Mouse (Mus musculus) myocyte (in vitro differentiated cells): ENCODE results near the gene Acvrl1. TPM values are rescaled to one million over a fixed set of nuclear protein-coding genes. Genes with fewer than 3 reads are reported as not detected.

Source experiments
- H3K27me3 ChIP-seq: one replicate; pipeline ENCODE4 v1.6.1; 2011; ENCODE audit not compliant: control insufficient read depth, insufficient read depth, insufficient read length
- H3K36me3 ChIP-seq: one replicate; pipeline ENCODE4 v1.6.1; 2011; ENCODE audit not compliant: control insufficient read depth, insufficient read depth
- H3K4me2 ChIP-seq: one replicate; pipeline ENCODE4 v1.6.1; 2011; ENCODE audit warnings: low read depth, control low read depth
- H3K4me3 ChIP-seq: one replicate; pipeline ENCODE4 v1.5.1; 2011; ENCODE audit warnings: mild to moderate bottlenecking, control low read depth, moderate library complexity
- H3K79me2 ChIP-seq: one replicate; pipeline ENCODE4 v1.6.1; 2011; ENCODE audit not compliant: control insufficient read depth, insufficient read depth
- H3ac ChIP-seq: one replicate; pipeline ENCODE4 v1.6.1; 2011; ENCODE audit not compliant: control insufficient read depth, insufficient read length
- CEBPB ChIP-seq: IDR thresholded peaks from 2 replicates; pipeline ENCODE4 v1.6.1; 2011; ENCODE audit warnings: mild to moderate bottlenecking, moderate library complexity; ENCODE audit not compliant: poor library complexity, insufficient read depth, severe bottlenecking
- E2F4 ChIP-seq: IDR thresholded peaks from one replicate; pipeline ENCODE4 v1.6.1; 2011; ENCODE audit warnings: mild to moderate bottlenecking, control low read depth, moderate library complexity; ENCODE audit not compliant: insufficient read depth
- MAX ChIP-seq: IDR thresholded peaks from one replicate; pipeline ENCODE4 v1.6.1; 2011; ENCODE audit warnings: low read depth, mild to moderate bottlenecking, control low read depth
- MYOD1 ChIP-seq, 3 experiments: IDR thresholded peaks; one replicate each; pipeline ENCODE4 v1.6.1; 2011; ENCODE audit warnings: control low read depth in 2 of 3, low read depth in 2 of 3, mild to moderate bottlenecking in 2 of 3, moderate library complexity in 1 of 3; ENCODE audit not compliant: insufficient read length in 2 of 3, control insufficient read depth in 1 of 3
- MYOG ChIP-seq, 3 experiments: IDR thresholded peaks; one replicate each; pipeline ENCODE4 v1.6.1; 2011; ENCODE audit warnings: control low read depth in 2 of 3, low read depth in 2 of 3, mild to moderate bottlenecking in 2 of 3; ENCODE audit not compliant: insufficient read length in 2 of 3, control insufficient read depth in 1 of 3, insufficient read depth in 1 of 3
- POLR2A ChIP-seq: IDR thresholded peaks from one replicate; pipeline ENCODE4 v1.6.1; 2011; ENCODE audit warnings: low read depth, mild to moderate bottlenecking, control low read depth, moderate library complexity; ENCODE audit not compliant: insufficient read length
- POLR2AphosphoS2 ChIP-seq: IDR thresholded peaks from one replicate; pipeline ENCODE4 v1.6.1; 2011; ENCODE audit warnings: low read depth, control low read depth; ENCODE audit not compliant: insufficient read length
- REST ChIP-seq: IDR thresholded peaks from one replicate; pipeline ENCODE4 v1.6.1; 2011; ENCODE audit warnings: mild to moderate bottlenecking, control low read depth, moderate library complexity; ENCODE audit not compliant: insufficient read depth, insufficient read length
- SRF ChIP-seq: IDR thresholded peaks from one replicate; pipeline ENCODE4 v1.6.1; 2011; ENCODE audit warnings: low read depth; ENCODE audit not compliant: control insufficient read depth, insufficient read length
- TCF12 ChIP-seq: IDR thresholded peaks from one replicate; pipeline ENCODE4 v1.6.1; 2011; ENCODE audit warnings: mild to moderate bottlenecking, control low read depth; ENCODE audit not compliant: poor library complexity, insufficient read depth, severe bottlenecking
- TCF3 ChIP-seq: IDR thresholded peaks from one replicate; pipeline ENCODE4 v1.6.1; 2011; ENCODE audit warnings: low read depth, control low read depth; ENCODE audit not compliant: insufficient read length
- USF1 ChIP-seq: IDR thresholded peaks from one replicate; pipeline ENCODE4 v1.6.1; 2011; ENCODE audit warnings: low read depth, mild to moderate bottlenecking, control low read depth, moderate library complexity
- polyA plus RNA-seq: library from polyadenylated mRNA; unstranded; fragments of >200 nt; fragmentation: generic; extraction: Trizol; gene quantifications from one replicate; pipeline ENCODE4 v1.2.1, GENCODE M21; 2012; ENCODE audit warnings: missing spikeins

Acvrl1 gene
- polyA plus RNA-seq, 1 experiment, result 0.10 TPM

DNA sequence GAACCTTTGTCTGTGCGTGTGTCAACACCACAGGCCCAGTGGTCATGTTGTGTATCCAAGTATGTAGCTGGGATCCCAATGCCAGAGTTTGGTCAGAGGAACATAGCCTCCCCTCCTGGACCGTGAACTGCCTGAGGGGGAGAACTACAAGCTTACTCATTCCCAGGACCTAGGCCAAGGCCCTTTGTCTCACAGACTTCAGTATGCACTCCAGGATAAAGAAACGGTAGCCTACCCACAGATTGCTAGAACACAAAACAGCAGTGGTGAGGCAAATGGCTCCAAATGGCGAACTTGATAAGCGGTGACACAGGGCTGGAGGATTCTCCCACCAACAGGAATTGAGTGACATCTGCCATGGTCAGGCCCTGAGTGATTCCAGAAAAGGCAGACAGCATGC lies 35.5 kb downstream of the Acvrl1 start:
- no peak overlapping the region for H3K4me2 ChIP-seq

DNA sequence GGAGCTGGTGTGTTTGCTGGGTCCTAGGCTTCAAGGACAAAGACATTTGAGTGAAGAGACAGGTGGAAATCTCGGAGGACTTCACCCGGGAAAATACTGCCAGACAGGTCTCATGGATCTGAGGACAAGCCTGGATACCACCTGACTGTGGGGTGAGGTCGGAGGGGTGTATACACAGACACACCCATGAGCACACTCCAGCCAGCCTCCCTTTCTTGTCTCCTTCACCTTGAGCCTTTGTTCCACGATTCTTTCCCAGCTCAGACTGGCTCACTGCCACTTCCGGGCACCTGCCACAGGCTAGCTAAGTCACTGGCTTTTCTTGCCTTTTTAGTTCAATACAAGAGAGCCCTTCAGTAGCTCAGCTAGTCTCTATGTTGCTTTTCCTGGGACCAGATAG lies 36.0 kb downstream of the Acvrl1 start:
- TF ChIP-seq MYOG (IDR thresholded peaks at IDR 0.05; ENCODE audit: control insufficient read depth in 1 of 3, insufficient read depth in 1 of 3, insufficient read length in 2 of 3, low read depth in 2 of 3) (no peak), TCF12 (no peak), E2F4 (no peak), POLR2AphosphoS2 (no peak), CEBPB (no peak)
- H3K4me3 ChIP-seq, result no peak overlapping the region
- H3K36me3 ChIP-seq, result no peaks in the 10 kb centered on the region

More for the DNA sequence above, 35.5 kb downstream of the Acvrl1 start:
- TF ChIP-seq POLR2A (no peak), USF1 (no peak), POLR2AphosphoS2 (no peak), TCF12 (no peak), REST (no peak), MYOD1 (IDR thresholded peaks at IDR 0.05; ENCODE audit: control insufficient read depth in 1 of 3, insufficient read length in 2 of 3, low read depth in 2 of 3) (no peak), MAX (no peak), E2F4 (no peak), CEBPB (no peak)
- H3K79me2 ChIP-seq, result no peaks in the 10 kb centered on the region
- H3ac ChIP-seq, result no peak overlapping the region
- H3K27me3 ChIP-seq, result peaks cover 57% of the 10 kb centered on the region
- no peak overlapping the region for H3K4me3 ChIP-seq
- no peaks in the 10 kb centered on the region for H3K36me3 ChIP-seq

DNA sequence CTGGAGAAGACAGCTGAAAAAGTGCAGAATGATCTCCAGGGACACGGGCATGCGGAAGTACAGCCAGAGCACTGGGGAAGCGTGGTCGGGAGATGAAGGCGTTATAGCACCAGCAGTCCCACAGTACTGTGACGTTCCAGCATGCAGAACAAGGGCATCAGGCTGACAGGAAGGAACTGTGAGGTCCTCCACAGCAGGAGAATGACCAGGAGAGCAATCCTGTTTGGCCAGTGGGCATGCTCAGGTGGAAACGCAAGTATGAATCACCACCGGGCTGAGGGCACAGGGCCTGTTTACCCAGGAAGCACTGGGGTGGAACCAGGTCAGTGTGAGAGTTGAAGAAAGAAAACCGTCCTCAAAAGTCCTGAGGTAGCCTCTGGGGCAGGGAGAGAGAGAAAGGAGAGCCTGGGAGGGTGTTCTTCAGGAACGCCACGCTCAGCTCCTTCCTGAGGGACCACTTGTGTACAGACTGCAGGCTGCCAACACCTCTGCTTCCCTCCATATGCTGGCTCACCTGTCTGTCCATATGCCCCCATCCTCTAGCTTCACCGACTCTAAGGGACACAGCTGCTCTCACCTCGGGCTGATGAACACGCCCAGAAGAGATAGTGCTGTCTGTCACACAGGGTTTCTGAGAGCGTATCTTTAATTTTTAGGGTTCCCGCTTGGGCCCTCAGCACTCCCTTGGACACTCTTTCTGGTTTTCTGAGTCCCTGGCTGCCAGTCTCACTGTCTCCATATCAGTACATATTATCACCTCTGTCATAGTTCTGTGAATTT lies 37.5 kb downstream of the Acvrl1 start:
- H3K79me2 ChIP-seq, result no peaks in the 10 kb centered on the region
- H3K27me3 ChIP-seq, result peaks cover 65% of the 10 kb centered on the region
- H3ac ChIP-seq, result no peak overlapping the region
- H3K36me3 ChIP-seq, result no peaks in the 10 kb centered on the region
- no peak for TF ChIP-seq SRF
- no peak for TF ChIP-seq TCF12
- no peak for TF ChIP-seq MAX
- no peak for TF ChIP-seq USF1
- TF ChIP-seq CEBPB, result no peak
- TF ChIP-seq MYOD1 (IDR thresholded peaks at IDR 0.05; ENCODE audit: control insufficient read depth in 1 of 3, insufficient read length in 2 of 3, low read depth in 2 of 3), result no peak
- no peak for TF ChIP-seq REST
- no peak for TF ChIP-seq E2F4
- no peak for TF ChIP-seq TCF3
- no peak for TF ChIP-seq POLR2A
- TF ChIP-seq MYOG (IDR thresholded peaks at IDR 0.05; ENCODE audit: control insufficient read depth in 1 of 3, insufficient read depth in 1 of 3, insufficient read length in 2 of 3, low read depth in 2 of 3), result no peak
- TF ChIP-seq POLR2AphosphoS2, result no peak
- H3K4me2 ChIP-seq, result no peak overlapping the region
- H3K4me3 ChIP-seq, result no peak overlapping the region

More for the DNA sequence above, 36.0 kb downstream of the Acvrl1 start:
- no peak overlapping the region for H3ac ChIP-seq
- no peak overlapping the region for H3K4me2 ChIP-seq
- H3K27me3 ChIP-seq, result peaks cover 61% of the 10 kb centered on the region
- H3K79me2 ChIP-seq, result no peaks in the 10 kb centered on the region

GRCm38 (mm10) chr15:101167553-101167952 lies 39.2 kb downstream of the Acvrl1 start:
- TF ChIP-seq POLR2A (no peak), USF1 (no peak), SRF (no peak), MYOG (IDR thresholded peaks at IDR 0.05; ENCODE audit: control insufficient read depth in 1 of 3, insufficient read depth in 1 of 3, insufficient read length in 2 of 3, low read depth in 2 of 3) (no peak), TCF12 (no peak), E2F4 (no peak), MAX (no peak), CEBPB (no peak)

GRCm38 (mm10) chr15:101169910-101170309 lies 41.6 kb downstream of the Acvrl1 start:
- no peak overlapping the region for H3ac ChIP-seq
- H3K36me3 ChIP-seq, result no peaks in the 10 kb centered on the region
- TF ChIP-seq SRF, result no peak
- TF ChIP-seq USF1, result no peak
- no peak for TF ChIP-seq POLR2A
- no peak for TF ChIP-seq MYOD1 (IDR thresholded peaks at IDR 0.05; ENCODE audit: control insufficient read depth in 1 of 3, insufficient read length in 2 of 3, low read depth in 2 of 3)
- TF ChIP-seq MYOG (IDR thresholded peaks at IDR 0.05; ENCODE audit: control insufficient read depth in 1 of 3, insufficient read depth in 1 of 3, insufficient read length in 2 of 3, low read depth in 2 of 3), result no peak
- TF ChIP-seq CEBPB, result no peak
- no peak for TF ChIP-seq E2F4
- peaks cover 46% of the 10 kb centered on the region for H3K27me3 ChIP-seq
- H3K4me2 ChIP-seq, result no peak overlapping the region
- no peak overlapping the region for H3K4me3 ChIP-seq
- H3K79me2 ChIP-seq, result no peaks in the 10 kb centered on the region

More at GRCm38 (mm10) chr15:101167553-101167952, 39.2 kb downstream of the Acvrl1 start:
- no peak overlapping the region for H3K4me3 ChIP-seq
- no peaks in the 10 kb centered on the region for H3K79me2 ChIP-seq
- no peak overlapping the region for H3ac ChIP-seq
- no peak overlapping the region for H3K4me2 ChIP-seq
- peaks cover 52% of the 10 kb centered on the region for H3K27me3 ChIP-seq
- no peaks in the 10 kb centered on the region for H3K36me3 ChIP-seq
